Mouse (Mus musculus): ENCODE measurements around the gene Nup214. TPM values are rescaled to one million over a fixed set of nuclear protein-coding genes. Genes with fewer than 3 reads are reported as not detected.

The Nup214 gene
- polyA plus RNA-seq, 1 experiment from 2014 or later, result 94.7 TPM

DNA sequence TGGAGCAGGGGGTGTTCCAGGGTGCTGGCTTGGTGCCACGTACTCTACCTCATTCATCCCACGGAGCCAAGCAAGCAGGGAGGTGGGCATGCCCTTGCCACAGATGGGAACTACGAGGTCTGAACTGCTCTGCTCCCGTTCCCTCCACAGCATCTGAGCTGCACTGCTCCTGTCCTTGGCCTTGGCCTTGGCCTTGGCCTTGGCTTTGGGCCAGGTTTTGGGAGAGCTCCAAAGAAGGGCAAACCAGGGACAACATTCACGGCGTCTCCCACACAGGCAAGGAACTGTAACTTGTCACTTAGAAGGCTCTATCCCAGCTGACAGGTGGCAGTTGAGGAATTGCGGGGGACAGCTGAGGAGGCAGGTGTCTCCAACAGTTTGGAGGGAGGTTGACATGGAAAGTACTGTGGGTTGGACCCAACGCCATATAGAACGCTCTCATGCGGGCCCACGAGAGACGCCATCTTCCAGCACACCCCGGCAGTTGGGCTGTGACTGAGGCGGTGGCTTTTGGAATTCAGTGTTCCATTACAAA lies 105.0 kb downstream of the Nup214 start:
- Histone ChIP-seq H3K4me1 (peaks cover 16% of the 10 kb centered on the region), H3K9ac (no peak overlapping the region), H3K4me2 (no peak overlapping the region), H3K27ac (peak overlapping the region; percentile 23; the same call in 1 of the 2 replicates), H3K9me3 (replicated peaks) (no peaks in the 10 kb centered on the region), H3K36me3 (no peaks in the 10 kb centered on the region), H3K27me3 (peaks cover 35% of the 10 kb centered on the region), H3K4me3 (replicated peaks) (no peak overlapping the region)
- WGBS, result 85% methylated on average over 14 of the region's 14 CpGs
- ATAC-seq (replicated peaks; ENCODE audit: low FRiP score), result no peak

DNA sequence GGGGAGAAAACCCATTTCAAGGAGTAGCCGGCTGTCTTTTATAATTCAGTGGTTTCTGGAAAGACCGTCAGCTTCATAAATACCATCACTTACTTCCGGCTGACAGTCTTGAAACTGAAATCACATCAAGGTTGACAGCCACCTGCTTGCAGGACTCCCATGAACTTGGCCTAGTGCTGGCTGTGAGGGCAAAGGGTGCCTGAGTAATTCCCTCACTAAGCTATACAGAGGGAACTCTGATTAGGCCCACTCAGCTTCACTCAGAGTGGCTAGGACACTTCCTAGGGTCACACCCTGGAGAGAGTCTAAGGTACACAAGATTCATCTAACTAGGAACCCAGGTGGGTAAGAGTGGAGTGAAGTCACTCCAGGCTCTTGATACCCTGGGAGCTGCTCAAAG lies 106.4 kb downstream of the Nup214 start:
- Histone ChIP-seq H3K27me3 (peaks cover 50% of the 10 kb centered on the region), H3K27ac (no peak overlapping the region), H3K4me2 (no peak overlapping the region), H3K36me3 (no peaks in the 10 kb centered on the region), H3K4me3 (replicated peaks) (no peak overlapping the region), H3K9ac (no peak overlapping the region), H3K9me3 (replicated peaks) (no peaks in the 10 kb centered on the region), H3K4me1 (peaks cover 19% of the 10 kb centered on the region)
- WGBS, result 87% methylated on average over 3 of the region's 3 CpGs
- ATAC-seq (replicated peaks; ENCODE audit: low FRiP score), result no peak

DNA sequence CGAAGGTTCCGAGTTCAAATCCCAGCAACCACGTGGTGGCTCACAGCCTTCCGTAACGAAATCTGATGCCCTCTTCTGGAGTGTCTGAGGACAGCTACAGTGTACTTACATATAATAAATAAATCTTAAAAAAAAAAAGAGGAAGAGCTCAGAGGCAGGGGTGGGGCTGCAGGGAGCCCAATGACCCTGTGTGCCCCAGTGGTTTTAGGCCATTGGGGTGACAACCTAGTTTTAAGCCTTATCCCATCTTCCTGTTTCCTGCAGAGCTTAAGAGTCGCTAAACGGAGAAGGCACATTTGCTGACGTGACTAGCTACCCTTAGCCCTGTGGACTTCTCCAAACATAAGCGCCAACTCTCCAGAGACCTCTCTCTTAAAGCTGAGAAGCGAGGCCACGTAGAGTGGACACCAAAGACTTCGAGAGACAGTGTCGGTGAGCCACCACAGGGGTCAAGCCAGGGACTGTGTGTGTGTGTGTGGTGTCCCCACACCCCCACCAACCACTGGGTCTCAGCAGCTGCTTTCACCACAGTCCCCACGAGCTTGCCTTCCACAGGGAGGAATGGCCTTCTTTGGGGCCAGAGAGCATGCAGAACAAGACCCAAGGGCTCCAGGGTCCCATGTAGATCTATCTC lies 107.2 kb downstream of the Nup214 start:
- peaks cover 19% of the 10 kb centered on the region for H3K4me1 ChIP-seq
- no peak for ATAC-seq (replicated peaks; ENCODE audit: low FRiP score)
- no peak overlapping the region for H3K27ac ChIP-seq
- no peaks in the 10 kb centered on the region for H3K9me3 ChIP-seq (replicated peaks)
- no peak overlapping the region for H3K9ac ChIP-seq
- peaks cover 57% of the 10 kb centered on the region for H3K27me3 ChIP-seq
- peak overlapping the region; percentile 98 for H3K4me2 ChIP-seq
- peak overlapping the region; percentile 69 for H3K4me3 ChIP-seq (replicated peaks)
- WGBS, result 81% methylated on average over 14 of the region's 14 CpGs
- H3K36me3 ChIP-seq, result no peaks in the 10 kb centered on the region

DNA sequence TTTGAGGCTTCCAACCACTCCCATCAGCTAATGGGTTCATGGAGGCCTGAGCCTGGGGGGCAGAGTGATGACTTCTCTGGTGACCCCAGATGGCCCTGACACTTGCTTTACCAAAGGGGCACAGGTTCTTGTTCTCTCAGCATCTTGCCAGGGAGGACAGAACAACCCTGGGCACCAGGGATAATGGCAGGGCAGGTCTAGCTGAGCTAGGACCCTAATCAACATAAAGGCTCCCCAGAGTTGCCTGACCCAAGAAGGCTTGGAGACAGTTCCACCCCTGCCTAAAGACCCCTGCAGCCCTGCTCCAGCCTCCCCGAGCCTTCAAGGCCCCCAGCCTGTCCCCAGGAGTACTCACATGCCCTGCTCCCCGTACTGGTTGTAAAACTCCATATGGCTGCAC lies 108.0 kb downstream of the Nup214 start:
- H3K27me3 ChIP-seq, result peaks cover 65% of the 10 kb centered on the region
- H3K4me1 ChIP-seq, result peaks cover 19% of the 10 kb centered on the region
- H3K9me3 ChIP-seq (replicated peaks), result no peaks in the 10 kb centered on the region
- H3K4me2 ChIP-seq, result peak overlapping the region; percentile 98
- H3K9ac ChIP-seq, result 0 out of 2 replicates have a peak overlapping the region, but pooled peaks have one; percentile 7
- peak overlapping the region; percentile 69 for H3K4me3 ChIP-seq (replicated peaks)
- ATAC-seq (replicated peaks; ENCODE audit: low FRiP score), result no peak
- H3K27ac ChIP-seq, result no peak overlapping the region
- WGBS, result 15% methylated on average over 2 of the region's 2 CpGs
- H3K36me3 ChIP-seq, result no peaks in the 10 kb centered on the region

DNA sequence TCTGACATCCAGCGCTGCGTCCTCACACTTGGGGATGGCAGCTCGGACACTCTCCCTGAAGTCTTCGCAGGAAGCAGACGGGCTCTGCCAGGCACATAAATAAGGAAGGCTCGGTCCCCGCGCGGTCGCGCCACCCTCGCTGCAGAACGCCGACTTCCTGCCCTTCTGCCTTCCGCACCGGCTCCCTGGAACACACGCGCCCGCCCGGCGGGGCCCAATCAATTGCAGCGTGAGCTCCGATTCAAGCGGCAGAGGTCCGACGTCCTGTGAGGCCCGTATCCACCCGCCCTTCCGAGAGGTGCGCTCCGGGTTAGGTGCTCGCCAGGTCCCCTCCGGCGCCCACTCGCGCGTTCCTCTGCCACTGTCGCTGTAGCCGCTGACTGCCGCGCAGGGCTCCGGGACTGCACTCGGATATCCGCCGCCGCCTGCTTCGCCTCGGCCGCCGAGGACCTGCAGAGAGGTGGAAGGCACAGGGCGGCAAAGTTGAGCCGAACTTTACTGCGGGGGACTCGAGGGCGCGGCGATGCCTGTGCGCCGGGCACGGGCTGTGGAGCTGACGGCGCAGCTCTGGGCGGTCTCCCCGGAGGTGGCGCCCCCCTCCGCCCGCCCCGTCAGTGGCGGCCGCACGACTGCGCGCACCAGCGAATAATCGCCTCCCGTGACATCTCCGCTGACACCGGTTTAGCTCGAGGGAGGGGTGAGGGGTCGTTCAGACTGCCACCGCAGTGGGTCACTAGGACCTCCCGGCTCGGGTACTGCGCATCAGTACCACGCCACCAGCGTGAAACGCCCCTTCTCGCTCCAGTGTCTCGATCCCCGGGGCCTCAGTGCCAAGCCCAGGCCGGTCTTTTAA lies 109.1 kb downstream of the Nup214 start:
- Histone ChIP-seq H3K27me3 (peaks cover 77% of the 10 kb centered on the region), H3K9me3 (replicated peaks) (no peaks in the 10 kb centered on the region), H3K9ac (peak overlapping the region; percentile 59), H3K4me1 (peaks cover 22% of the 10 kb centered on the region), H3K27ac (peak overlapping the region; percentile 25; the same call in 1 of the 2 replicates), H3K4me3 (replicated peaks) (peak overlapping the region; percentile 69), H3K36me3 (no peaks in the 10 kb centered on the region), H3K4me2 (peak overlapping the region; percentile 98)
- WGBS, result under 1% methylated on average over 90 of the region's 91 CpGs
- ATAC-seq (replicated peaks; ENCODE audit: low FRiP score), result peak; percentile 49

DNA sequence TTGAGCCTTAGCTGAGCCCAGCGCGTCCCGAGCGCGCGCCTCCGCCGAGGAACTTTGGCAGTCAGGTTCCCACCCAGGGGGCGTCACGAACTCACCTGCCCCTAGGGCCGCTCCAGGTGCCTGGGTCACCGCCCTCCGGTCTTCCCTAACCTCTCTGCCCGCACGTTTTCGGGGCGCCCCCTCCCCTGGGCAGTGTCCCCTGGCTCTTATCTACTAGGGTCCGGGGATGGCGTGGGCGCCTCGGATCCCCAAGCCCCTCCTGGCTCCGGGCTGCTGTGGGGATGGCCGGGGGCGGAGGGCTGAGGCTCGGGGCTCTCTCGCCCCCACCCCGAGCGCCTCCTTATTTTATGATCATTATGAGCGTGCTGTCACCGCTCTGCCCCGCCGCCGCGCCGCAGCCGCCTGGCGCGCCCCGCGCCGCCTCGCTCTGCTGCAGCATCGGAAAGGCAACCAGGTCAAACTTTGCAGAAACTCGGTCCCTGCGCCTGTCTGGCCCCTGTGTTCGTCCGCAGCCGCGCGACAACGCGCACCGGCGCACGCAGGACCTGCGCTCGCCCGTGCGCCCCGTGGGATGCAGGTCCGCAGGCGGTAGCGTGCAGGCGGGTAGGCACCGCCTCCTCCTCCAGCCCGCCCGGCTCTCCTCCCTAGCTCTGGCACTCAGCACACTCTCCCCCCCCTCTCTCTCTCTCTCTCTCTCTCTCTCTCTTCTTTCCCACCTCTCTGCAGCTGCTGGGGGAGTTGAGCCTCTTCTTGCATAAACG lies 110.1 kb downstream of the Nup214 start, which contains the start of gene Fam78a:
TSS of gene Fam78a (minus strand) at position 747 of the 761 bp plus-strand sequence.
- 1% methylated on average over 68 of the region's 68 CpGs for WGBS
- Histone ChIP-seq H3K36me3 (no peaks in the 10 kb centered on the region), H3K4me2 (peak within 1 kb of the TSS; percentile 98), H3K9me3 (replicated peaks) (no peaks in the 10 kb centered on the region), H3K4me1 (peaks cover 31% of the 10 kb centered on the region), H3K9ac (peak within 1 kb of the TSS; percentile 59), H3K27ac (no peak within 1 kb of the TSS; the same call in 1 of the 2 replicates), H3K4me3 (replicated peaks) (peak within 1 kb of the TSS; percentile 69), H3K27me3 (peaks cover 86% of the 10 kb centered on the region)
- peak; percentile 52 for ATAC-seq (replicated peaks; ENCODE audit: low FRiP score)

DNA sequence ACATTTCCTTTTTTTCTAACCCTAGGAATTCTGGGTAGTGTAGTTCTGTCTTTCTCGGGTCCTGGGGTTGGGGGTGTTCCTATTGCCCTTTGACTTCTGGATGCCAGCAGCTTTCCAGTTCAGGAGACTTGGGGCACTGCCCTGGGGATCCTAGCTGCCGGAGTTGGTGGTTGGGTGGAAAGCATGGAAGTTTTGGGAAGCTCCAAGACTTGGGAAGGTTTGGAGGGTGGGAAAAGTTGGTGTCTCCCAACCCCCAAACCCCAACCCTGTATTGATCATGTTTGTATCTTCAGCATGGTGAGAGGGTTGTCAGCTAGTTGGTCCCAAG lies 110.6 kb downstream of the Nup214 start:
- H3K4me3 ChIP-seq (replicated peaks), result peak overlapping the region; percentile 69
- no peak for ATAC-seq (replicated peaks; ENCODE audit: low FRiP score)
- no peak overlapping the region for H3K9ac ChIP-seq
- peaks cover 32% of the 10 kb centered on the region for H3K4me1 ChIP-seq
- H3K27ac ChIP-seq, result no peak overlapping the region
- peak overlapping the region; percentile 98 for H3K4me2 ChIP-seq
- H3K9me3 ChIP-seq (replicated peaks), result no peaks in the 10 kb centered on the region
- peaks cover 91% of the 10 kb centered on the region for H3K27me3 ChIP-seq
- H3K36me3 ChIP-seq, result no peaks in the 10 kb centered on the region
- 21% methylated on average over 2 of the region's 2 CpGs for WGBS

DNA sequence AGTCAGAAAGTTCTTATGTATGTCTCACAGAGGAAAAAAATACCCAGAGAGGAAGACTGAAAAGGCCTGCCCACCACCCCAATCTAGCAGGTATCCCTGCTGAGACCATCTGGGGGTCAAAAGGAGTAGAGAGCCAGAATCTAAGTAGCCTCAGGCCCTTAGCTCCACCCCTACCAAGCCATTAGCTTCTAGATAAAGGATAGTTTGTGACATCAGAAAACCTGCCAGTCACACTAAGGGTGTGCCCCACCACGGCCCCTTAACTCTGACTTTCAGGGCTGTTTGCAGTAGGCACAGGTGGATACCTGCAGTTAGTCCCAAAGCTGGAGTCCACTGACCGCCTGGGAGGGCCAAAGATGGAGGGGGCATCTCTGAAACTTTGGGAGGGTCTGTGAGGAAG lies 111.0 kb downstream of the Nup214 start:
- WGBS, result 63% methylated on average over 2 of the region's 2 CpGs
- Histone ChIP-seq H3K36me3 (no peaks in the 10 kb centered on the region), H3K27me3 (peaks cover 95% of the 10 kb centered on the region), H3K9ac (no peak overlapping the region), H3K4me2 (no peak overlapping the region), H3K9me3 (replicated peaks) (no peaks in the 10 kb centered on the region), H3K27ac (no peak overlapping the region), H3K4me3 (replicated peaks) (no peak overlapping the region), H3K4me1 (peaks cover 32% of the 10 kb centered on the region)
- 0 out of 2 replicates have a peak, but pooled peaks have one; percentile 17 for ATAC-seq (replicated peaks; ENCODE audit: low FRiP score)

DNA sequence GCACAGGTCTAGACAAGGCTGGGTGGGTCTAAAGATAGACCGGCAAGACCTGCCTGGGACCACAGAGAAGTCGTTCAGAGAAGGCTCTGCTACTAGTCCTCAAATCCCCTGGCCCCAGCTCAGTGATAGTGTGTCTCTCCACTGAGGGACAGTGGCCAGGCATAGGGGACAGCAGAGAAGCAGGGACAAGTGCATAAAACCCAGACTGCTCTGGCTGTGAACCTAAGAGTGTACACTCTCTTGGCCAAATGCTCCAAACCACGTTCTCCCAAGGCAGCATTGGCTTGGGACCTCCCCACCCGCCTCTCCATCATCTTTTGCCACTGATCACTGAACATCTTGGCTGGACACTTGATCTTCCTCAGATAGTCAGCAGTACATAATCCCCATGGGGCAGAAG lies 113.4 kb downstream of the Nup214 start:
- 50% methylated on average over 4 of the region's 4 CpGs for WGBS
- Histone ChIP-seq H3K27ac (no peak overlapping the region), H3K9ac (no peak overlapping the region), H3K36me3 (no peaks in the 10 kb centered on the region), H3K4me2 (no peak overlapping the region), H3K27me3 (peaks cover 94% of the 10 kb centered on the region), H3K9me3 (replicated peaks) (no peaks in the 10 kb centered on the region), H3K4me1 (peaks cover 32% of the 10 kb centered on the region), H3K4me3 (replicated peaks) (no peak overlapping the region)
- ATAC-seq (replicated peaks; ENCODE audit: low FRiP score), result no peak

DNA sequence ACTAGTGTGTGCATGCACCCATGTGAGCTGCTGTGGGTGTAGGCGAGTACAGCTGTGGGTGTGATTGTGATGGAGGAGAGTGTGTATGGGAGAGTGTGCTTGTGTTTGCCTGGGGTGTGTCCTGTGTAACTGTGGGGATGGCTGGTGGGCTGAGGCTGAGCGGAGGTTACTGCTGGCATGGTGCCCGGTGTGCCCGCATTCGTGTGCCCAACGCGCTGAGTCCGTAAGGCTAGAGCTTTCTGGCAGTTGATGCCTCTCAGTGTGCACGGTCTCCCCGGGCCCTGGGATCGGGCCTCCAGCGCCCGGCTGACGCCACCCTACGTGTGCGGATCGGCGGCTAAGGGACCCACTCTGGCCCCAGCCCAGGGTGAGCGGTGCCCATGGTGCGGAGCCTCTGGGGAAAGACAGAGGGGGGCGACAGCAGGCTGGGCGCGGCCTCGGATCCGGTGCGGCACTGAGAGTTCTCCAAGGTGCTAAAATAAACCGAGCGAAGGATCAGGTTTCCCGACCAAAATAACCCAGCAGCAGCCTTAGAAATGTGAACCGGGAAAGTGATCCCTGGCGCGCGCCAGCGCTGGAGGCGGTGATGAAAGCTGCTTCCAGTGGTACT lies 114.2 kb downstream of the Nup214 start:
- H3K27ac ChIP-seq, result no peak overlapping the region
- peak overlapping the region; percentile 58 for H3K4me2 ChIP-seq
- no peaks in the 10 kb centered on the region for H3K36me3 ChIP-seq
- peaks cover 24% of the 10 kb centered on the region for H3K4me1 ChIP-seq
- 4% methylated on average over 35 of the region's 35 CpGs for WGBS
- no peak overlapping the region for H3K9ac ChIP-seq
- H3K4me3 ChIP-seq (replicated peaks), result peak overlapping the region; percentile 29
- no peaks in the 10 kb centered on the region for H3K9me3 ChIP-seq (replicated peaks)
- peaks cover 86% of the 10 kb centered on the region for H3K27me3 ChIP-seq
- ATAC-seq (replicated peaks; ENCODE audit: low FRiP score), result peak; percentile 56; the same call in 1 of the 2 replicates

DNA sequence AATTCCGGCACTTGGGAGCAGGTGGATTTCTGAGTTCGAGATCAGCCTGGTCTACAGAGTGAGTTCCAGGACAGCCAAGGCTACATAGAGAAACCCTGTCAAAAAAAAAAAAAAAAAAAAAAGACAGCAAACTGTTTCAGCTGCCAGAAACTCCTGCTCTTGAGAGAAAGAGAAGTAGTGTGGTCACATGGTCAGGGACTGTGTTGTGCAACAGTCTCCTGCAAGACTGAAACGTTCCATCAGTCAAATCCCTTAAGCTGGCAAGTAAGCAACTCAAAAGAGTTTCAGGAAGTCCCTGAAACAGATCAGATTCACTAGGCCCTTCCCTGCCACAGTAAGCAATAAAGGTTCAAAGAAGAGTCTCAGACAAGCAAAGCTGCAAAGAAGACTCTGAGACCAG lies 115.4 kb downstream of the Nup214 start:
- Histone ChIP-seq H3K27ac (no peak overlapping the region), H3K9me3 (replicated peaks) (no peaks in the 10 kb centered on the region), H3K4me3 (replicated peaks) (no peak overlapping the region), H3K27me3 (peaks cover 77% of the 10 kb centered on the region), H3K36me3 (no peaks in the 10 kb centered on the region), H3K4me2 (no peak overlapping the region), H3K9ac (no peak overlapping the region), H3K4me1 (peaks cover 13% of the 10 kb centered on the region)
- WGBS, result 70% methylated on average over 3 of the region's 3 CpGs
- no peak for ATAC-seq (replicated peaks; ENCODE audit: low FRiP score)

All from kidney, embryonic 15.5 days (tissue).